Mouse (Mus musculus): Measurements from ENCODE around the gene Fbrsl1. TPM values are rescaled to one million over a fixed set of nuclear protein-coding genes. Genes with fewer than 3 reads are reported as not detected.

The Fbrsl1 gene
- polyA plus RNA-seq (2011; ENCODE audit: insufficient read depth, insufficient read length, low replicate concordance, missing spikeins) = 9.8 and 25.6 TPM in 2 replicates

GRCm38 (mm10) chr5:110448436-110449134 is at the start of gene Fbrsl1:
Gene Fbrsl1, minus strand, starts transcription at chr5:110448503.
- TF ChIP-seq CTCF (IDR thresholded peaks at IDR 0.05; ENCODE audit: control insufficient read depth, insufficient read depth, low read length) (no peak), POLR2A (IDR thresholded peaks at IDR 0.05; ENCODE audit: borderline replicate concordance, control insufficient read depth, low read depth, low read length) (peak; percentile 90)
- WGBS = 1% methylated on average over 46 of the region's 46 CpGs
- peak within 1 kb of the TSS; percentile 86 for H3K27ac ChIP-seq (ENCODE audit: control insufficient read depth, insufficient read depth, low read depth, low read length, poor library complexity)
- peak within 1 kb of the TSS; percentile 85 for H3K4me3 ChIP-seq (replicated peaks; ENCODE audit: control insufficient read depth, low read depth, low read length)
- no peaks in the 10 kb centered on the region; the same call in 1 of the 2 replicates for H3K4me1 ChIP-seq (ENCODE audit: control insufficient read depth, insufficient read depth, low read length)

- TF ChIP-seq POLR2A (IDR thresholded peaks at IDR 0.05; ENCODE audit: borderline replicate concordance, control insufficient read depth, low read depth, low read length) (no peak), CTCF (IDR thresholded peaks at IDR 0.05; ENCODE audit: control insufficient read depth, insufficient read depth, low read length) (no peak)
- no peak overlapping the region for H3K27ac ChIP-seq (ENCODE audit: control insufficient read depth, insufficient read depth, low read depth, low read length, poor library complexity)
- no peak overlapping the region for H3K4me3 ChIP-seq (replicated peaks; ENCODE audit: control insufficient read depth, low read depth, low read length)
- WGBS = 71% methylated on average over 10 of the region's 10 CpGs
- no peaks in the 10 kb centered on the region; the same call in 1 of the 2 replicates for H3K4me1 ChIP-seq (ENCODE audit: control insufficient read depth, insufficient read depth, low read length)
Observed at GRCm38 (mm10) chr5:110498071-110498470, 49.8 kb upstream of the Fbrsl1 start.

DNA sequence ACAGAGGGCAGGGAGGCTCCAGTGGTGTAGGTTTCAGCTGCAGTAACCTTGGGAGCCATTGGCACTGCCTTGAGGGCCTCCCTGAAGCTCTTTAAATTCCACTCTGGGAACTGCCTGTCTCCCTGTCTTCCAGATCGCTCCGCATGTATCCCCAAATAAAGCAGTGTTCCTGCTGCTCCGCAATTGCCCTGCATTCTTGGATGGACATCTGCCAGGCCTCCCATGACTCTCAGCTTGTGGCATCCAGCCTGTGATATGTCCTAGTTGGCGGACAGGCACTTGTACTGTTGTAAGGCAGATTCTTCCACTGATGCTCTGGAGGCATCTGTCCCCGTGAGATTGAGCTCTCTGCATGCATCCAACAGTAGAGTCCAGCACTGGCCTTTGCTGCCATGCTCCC is 49.3 kb upstream of the Fbrsl1 start:
- Histone ChIP-seq H3K4me1 (ENCODE audit: control insufficient read depth, insufficient read depth, low read length) (no peaks in the 10 kb centered on the region; the same call in 1 of the 2 replicates), H3K4me3 (replicated peaks; ENCODE audit: control insufficient read depth, low read depth, low read length) (no peak overlapping the region), H3K27ac (ENCODE audit: control insufficient read depth, insufficient read depth, low read depth, low read length, poor library complexity) (no peak overlapping the region)
- TF ChIP-seq CTCF (IDR thresholded peaks at IDR 0.05; ENCODE audit: control insufficient read depth, insufficient read depth, low read length) = no peak
- TF ChIP-seq POLR2A (IDR thresholded peaks at IDR 0.05; ENCODE audit: borderline replicate concordance, control insufficient read depth, low read depth, low read length) = no peak
- 79% methylated on average over 5 of the region's 5 CpGs for WGBS

GRCm38 (mm10) chr5:110495051-110495450 is 46.7 kb upstream of the Fbrsl1 start:
- no peak for TF ChIP-seq CTCF (IDR thresholded peaks at IDR 0.05; ENCODE audit: control insufficient read depth, insufficient read depth, low read length)
- no peak for TF ChIP-seq POLR2A (IDR thresholded peaks at IDR 0.05; ENCODE audit: borderline replicate concordance, control insufficient read depth, low read depth, low read length)
- H3K4me3 ChIP-seq (replicated peaks; ENCODE audit: control insufficient read depth, low read depth, low read length) = no peak overlapping the region
- H3K27ac ChIP-seq (ENCODE audit: control insufficient read depth, insufficient read depth, low read depth, low read length, poor library complexity) = no peak overlapping the region
- no peaks in the 10 kb centered on the region for H3K4me1 ChIP-seq (ENCODE audit: control insufficient read depth, insufficient read depth, low read length)
- 88% methylated on average over 6 of the region's 6 CpGs for WGBS

GRCm38 (mm10) chr5:110494396-110494795 is 46.1 kb upstream of the Fbrsl1 start:
- TF ChIP-seq CTCF (IDR thresholded peaks at IDR 0.05; ENCODE audit: control insufficient read depth, insufficient read depth, low read length) = no peak
- no peak for TF ChIP-seq POLR2A (IDR thresholded peaks at IDR 0.05; ENCODE audit: borderline replicate concordance, control insufficient read depth, low read depth, low read length)
- Histone ChIP-seq H3K4me1 (ENCODE audit: control insufficient read depth, insufficient read depth, low read length) (no peaks in the 10 kb centered on the region), H3K27ac (ENCODE audit: control insufficient read depth, insufficient read depth, low read depth, low read length, poor library complexity) (no peak overlapping the region), H3K4me3 (replicated peaks; ENCODE audit: control insufficient read depth, low read depth, low read length) (no peak overlapping the region)
- WGBS = 54% methylated on average over 4 of the region's 4 CpGs

DNA sequence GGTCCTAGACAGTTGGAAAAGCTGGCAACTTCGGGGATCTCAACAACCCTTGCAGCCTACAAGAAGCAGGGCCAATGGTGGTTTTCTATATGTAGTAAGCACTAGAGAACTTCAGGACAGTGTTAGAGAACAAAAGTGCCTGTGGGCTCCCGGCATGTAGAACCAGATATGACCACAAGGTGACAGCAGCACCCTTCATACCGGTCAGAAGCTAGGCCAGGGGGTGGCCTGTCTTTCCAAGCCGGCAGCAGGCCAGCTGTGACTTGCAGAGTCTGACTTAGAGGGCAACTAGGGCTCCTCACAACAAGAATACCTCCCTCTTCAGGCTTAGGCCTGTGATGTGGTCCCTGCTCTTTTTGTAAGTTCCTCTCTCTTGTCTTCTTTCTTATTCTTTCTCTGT is 45.5 kb upstream of the Fbrsl1 start:
- 5% methylated on average over 4 of the region's 4 CpGs for WGBS
- H3K4me1 ChIP-seq (ENCODE audit: control insufficient read depth, insufficient read depth, low read length) = no peaks in the 10 kb centered on the region
- no peak overlapping the region for H3K27ac ChIP-seq (ENCODE audit: control insufficient read depth, insufficient read depth, low read depth, low read length, poor library complexity)
- TF ChIP-seq POLR2A (IDR thresholded peaks at IDR 0.05; ENCODE audit: borderline replicate concordance, control insufficient read depth, low read depth, low read length) (no peak), CTCF (IDR thresholded peaks at IDR 0.05; ENCODE audit: control insufficient read depth, insufficient read depth, low read length) (peak; percentile 75)
- no peak overlapping the region for H3K4me3 ChIP-seq (replicated peaks; ENCODE audit: control insufficient read depth, low read depth, low read length)

DNA sequence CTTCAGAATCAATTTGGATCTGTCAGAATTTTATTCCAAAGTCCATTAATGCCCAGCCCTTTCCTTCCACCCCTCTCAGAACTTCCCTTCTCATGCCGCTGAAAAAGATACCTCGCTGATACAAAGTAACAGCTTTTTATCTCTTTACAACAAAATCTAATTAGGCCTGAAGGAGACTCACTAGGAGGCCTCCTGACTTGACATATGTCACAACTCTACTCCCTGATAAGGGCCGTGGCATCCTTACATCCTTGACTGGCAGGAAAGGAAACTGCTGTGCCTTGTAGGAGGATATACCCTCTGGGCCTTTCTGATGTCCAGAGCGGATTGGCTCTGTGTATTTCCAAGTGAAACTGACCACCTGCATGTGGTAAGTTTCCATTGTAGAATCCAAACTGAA is 41.3 kb upstream of the Fbrsl1 start:
- no peaks in the 10 kb centered on the region for H3K4me1 ChIP-seq (ENCODE audit: control insufficient read depth, insufficient read depth, low read length)
- no peak overlapping the region for H3K4me3 ChIP-seq (replicated peaks; ENCODE audit: control insufficient read depth, low read depth, low read length)
- H3K27ac ChIP-seq (ENCODE audit: control insufficient read depth, insufficient read depth, low read depth, low read length, poor library complexity) = no peak overlapping the region
- no peak for TF ChIP-seq POLR2A (IDR thresholded peaks at IDR 0.05; ENCODE audit: borderline replicate concordance, control insufficient read depth, low read depth, low read length)
- no peak for TF ChIP-seq CTCF (IDR thresholded peaks at IDR 0.05; ENCODE audit: control insufficient read depth, insufficient read depth, low read length)
- 59% methylated on average over 4 of the region's 4 CpGs for WGBS

- 50% methylated on average over 1 of the region's 1 CpGs for whole genome bisulfite sequencing
- no peaks in the 10 kb centered on the region for H3K4me1 ChIP-seq (ENCODE audit: control insufficient read depth, insufficient read depth, low read length)
- no peak overlapping the region for H3K27ac ChIP-seq (ENCODE audit: control insufficient read depth, insufficient read depth, low read depth, low read length, poor library complexity)
- H3K4me3 ChIP-seq (replicated peaks; ENCODE audit: control insufficient read depth, low read depth, low read length) = no peak overlapping the region
- TF ChIP-seq CTCF (IDR thresholded peaks at IDR 0.05; ENCODE audit: control insufficient read depth, insufficient read depth, low read length) (no peak), POLR2A (IDR thresholded peaks at IDR 0.05; ENCODE audit: borderline replicate concordance, control insufficient read depth, low read depth, low read length) (no peak)
Observed at GRCm38 (mm10) chr5:110487943-110488342, 39.6 kb upstream of the Fbrsl1 start.

Measured in bone marrow, adult 2 months (tissue).